Mouse (Mus musculus) embryonic facial prominence, embryonic 10.5 days (tissue): ENCODE measurements around the gene Uts2r. TPM values are rescaled to one million over a fixed set of nuclear protein-coding genes. Genes with fewer than 3 reads are reported as not detected.

Source experiments
- DNase-seq: peaks from one replicate; pipeline ENCODE4 v3.0.0-alpha.2; 2017; ENCODE audit warnings: low spot score
- H3K27ac ChIP-seq: fragments of 300-500 bp; sonication (generic); replicated peaks from 2 replicates; pipeline ENCODE4 v1.5.1; 2016; ENCODE audit warnings: mild to moderate bottlenecking
- H3K27me3 ChIP-seq: fragments of 300-500 bp; sonication (generic); replicated peaks from 2 replicates; pipeline ENCODE4 v1.6.1; 2016; ENCODE audit warnings: low read depth, mild to moderate bottlenecking; ENCODE audit not compliant: poor library complexity, severe bottlenecking
- H3K36me3 ChIP-seq: fragments of 300-500 bp; sonication (generic); replicated peaks from 2 replicates; pipeline ENCODE4 v1.6.1; 2016; ENCODE audit warnings: mild to moderate bottlenecking, moderate library complexity
- H3K4me1 ChIP-seq: fragments of 300-500 bp; sonication (generic); 2 replicates; pipeline ENCODE4 v1.6.1; 2016
- H3K4me3 ChIP-seq: fragments of 300-500 bp; sonication (generic); 2 replicates; pipeline ENCODE4 v1.5.1; 2016; ENCODE audit warnings: mild to moderate bottlenecking, moderate library complexity
- H3K9me3 ChIP-seq: fragments of 300-500 bp; sonication (generic); 2 replicates; pipeline ENCODE4 v1.6.1; 2016; ENCODE audit warnings: mild to moderate bottlenecking
- WGBS: fragments of 180-500 bp; shearing (Covaris S2); methylation state at CpG from one replicate; pipeline ENCODE4 v1.1.7; 2016; 5-methylcytosine and 5-hydroxymethylcytosine counted together
- polyA plus RNA-seq: library from polyadenylated mRNA; unstranded; fragments of >200 nt; fragmentation: Nextera tagmentation; extraction: Ambion mirVana; gene quantifications from 2 replicates; pipeline ENCODE4 v1.2.1, GENCODE M21; 2016

Uts2r gene
- polyA plus RNA-seq, 1 experiment from 2014 or later = not detected

DNA sequence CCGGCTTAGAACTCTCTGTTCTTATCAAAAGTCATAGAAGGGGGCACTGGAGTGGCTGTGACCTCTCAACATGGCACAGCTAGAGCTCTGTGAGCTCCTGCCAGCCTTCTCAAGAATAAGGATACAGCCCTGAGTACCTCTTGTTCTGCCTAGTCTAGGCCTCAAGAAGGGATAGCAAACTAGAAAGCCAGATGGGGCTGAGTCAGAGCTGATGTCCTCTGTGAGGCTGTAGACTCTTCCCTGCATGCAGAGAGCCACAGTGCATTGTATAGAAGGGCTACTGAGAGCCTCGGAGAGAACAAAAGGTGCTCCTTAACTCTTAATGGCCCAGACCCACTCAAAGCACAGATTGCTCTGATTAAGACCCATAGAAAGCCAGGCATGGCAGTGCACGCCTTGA lies 14.2 kb downstream of the Uts2r start:
- H3K27me3 ChIP-seq = no peaks in the 10 kb centered on the region
- peaks cover 32% of the 10 kb centered on the region for H3K4me1 ChIP-seq
- no peak overlapping the region for H3K27ac ChIP-seq
- no peaks in the 10 kb centered on the region for H3K9me3 ChIP-seq
- no peak overlapping the region for H3K4me3 ChIP-seq
- WGBS = 50% methylated on average over 3 of the region's 3 CpGs
- peaks cover 3% of the 10 kb centered on the region; the same call in 1 of the 2 replicates for H3K36me3 ChIP-seq
- DNase-seq = no peak

DNA sequence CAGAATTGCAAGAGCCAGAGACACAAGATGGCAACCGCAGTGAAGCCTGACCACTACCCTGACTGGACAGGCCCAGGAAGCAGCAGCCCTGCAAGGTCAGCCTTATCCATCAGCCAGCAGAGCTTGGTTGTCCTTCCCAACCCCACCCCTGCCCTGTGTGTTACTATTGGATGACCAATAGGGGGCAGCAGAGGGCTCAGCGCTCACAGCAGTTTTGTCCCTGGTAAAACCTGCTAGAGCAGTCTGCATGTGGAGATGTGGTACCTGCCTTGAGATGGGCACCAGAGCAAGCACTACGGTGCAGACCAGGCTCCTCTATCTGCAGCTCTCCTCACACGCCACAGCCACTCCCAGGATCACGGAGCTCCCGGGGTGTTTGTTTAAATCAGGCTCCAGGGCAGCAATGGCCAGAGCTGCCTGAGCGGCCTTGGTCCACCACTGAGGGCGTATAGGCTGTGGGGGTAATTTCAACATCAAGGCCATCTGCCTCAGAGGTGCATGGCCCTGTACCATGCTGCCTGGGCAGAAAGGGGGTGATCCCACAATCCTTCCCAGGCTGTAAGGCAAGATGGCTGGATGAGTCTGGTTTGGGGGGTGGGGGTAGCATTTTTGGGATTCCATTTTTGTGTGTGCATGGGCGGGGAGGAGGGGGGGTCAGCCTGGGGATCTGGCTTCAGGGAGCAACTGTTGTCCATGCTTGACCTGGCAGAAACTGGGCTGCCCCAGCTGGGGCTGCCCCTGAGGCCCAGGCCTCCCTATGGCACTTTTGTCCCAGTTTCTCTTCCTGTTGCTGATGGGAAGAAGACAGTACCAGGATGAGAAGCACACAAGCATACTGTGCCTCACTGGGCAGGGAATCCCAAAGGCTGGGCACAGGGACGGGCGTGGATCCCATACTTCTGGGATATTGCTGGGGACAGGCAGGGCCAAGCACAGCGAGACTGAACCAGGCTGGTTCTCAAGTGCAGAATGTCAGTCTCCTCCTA lies 16.5 kb downstream of the Uts2r start:
- peak; percentile 71 for DNase-seq
- no peaks in the 10 kb centered on the region for H3K9me3 ChIP-seq
- H3K4me1 ChIP-seq = peaks cover 30% of the 10 kb centered on the region
- 53% methylated on average over 12 of the region's 12 CpGs for WGBS
- no peaks in the 10 kb centered on the region for H3K27me3 ChIP-seq
- peaks cover 8% of the 10 kb centered on the region for H3K36me3 ChIP-seq
- H3K27ac ChIP-seq = peak overlapping the region; percentile 1
- H3K4me3 ChIP-seq = no peak overlapping the region

DNA sequence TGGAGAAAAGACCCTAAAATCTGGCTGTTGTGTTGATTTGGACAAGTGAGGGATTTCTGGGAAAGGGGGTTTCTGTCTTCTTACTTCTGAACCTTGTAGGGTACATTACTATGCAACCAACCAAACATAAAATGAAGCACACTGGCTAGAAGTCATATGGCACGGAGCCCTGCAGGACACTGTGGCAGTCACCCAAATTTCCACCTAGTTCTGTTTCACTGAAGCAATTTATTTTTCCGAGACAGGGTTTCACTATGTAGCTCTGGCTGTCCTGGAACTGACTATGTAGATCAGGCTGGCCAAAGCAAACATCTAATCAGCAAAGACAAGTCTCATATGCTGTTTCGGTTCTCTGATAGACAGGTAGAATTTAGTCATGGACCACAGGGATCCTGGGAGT lies 29.6 kb downstream of the Uts2r start:
- DNase-seq = no peak
- Histone ChIP-seq H3K27me3 (no peaks in the 10 kb centered on the region), H3K4me3 (no peak overlapping the region), H3K4me1 (no peaks in the 10 kb centered on the region), H3K36me3 (peaks cover 4% of the 10 kb centered on the region; the same call in 1 of the 2 replicates), H3K27ac (no peak overlapping the region), H3K9me3 (no peaks in the 10 kb centered on the region)
- 87% methylated on average over 3 of the region's 3 CpGs for WGBS

GRCm38 (mm10) chr11:121192742-121193141 lies 32.7 kb downstream of the Uts2r start:
- H3K4me3 ChIP-seq = no peak overlapping the region
- H3K36me3 ChIP-seq = peaks cover 8% of the 10 kb centered on the region; the same call in 1 of the 2 replicates
- no peaks in the 10 kb centered on the region for H3K4me1 ChIP-seq
- no peak for DNase-seq
- H3K27me3 ChIP-seq = no peaks in the 10 kb centered on the region
- no peak overlapping the region for H3K27ac ChIP-seq
- WGBS = 75% methylated on average over 2 of the region's 2 CpGs
- H3K9me3 ChIP-seq = no peaks in the 10 kb centered on the region

DNA sequence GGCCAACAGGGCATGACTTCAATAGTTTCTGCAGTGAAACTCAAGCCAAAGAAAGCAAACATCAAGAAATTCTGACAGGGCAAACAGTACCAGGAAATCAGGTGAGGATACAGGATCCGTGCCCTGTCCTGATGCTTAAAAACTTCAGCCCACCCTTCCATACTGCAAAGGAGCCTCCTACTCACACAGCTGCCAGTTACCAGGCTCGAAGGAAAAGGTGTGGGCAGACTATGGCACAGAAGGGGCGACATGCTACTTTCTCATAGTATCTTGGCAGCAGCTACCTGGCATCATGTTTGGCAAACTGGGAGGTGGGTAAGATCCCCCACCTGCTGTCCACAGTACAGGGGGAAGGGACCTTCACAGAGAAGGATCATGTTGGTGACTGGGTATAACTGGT lies 33.3 kb downstream of the Uts2r start:
- WGBS = 79% methylated on average over 3 of the region's 3 CpGs
- no peak overlapping the region for H3K27ac ChIP-seq
- no peaks in the 10 kb centered on the region for H3K4me1 ChIP-seq
- H3K4me3 ChIP-seq = no peak overlapping the region
- H3K27me3 ChIP-seq = no peaks in the 10 kb centered on the region
- peaks cover 8% of the 10 kb centered on the region; the same call in 1 of the 2 replicates for H3K36me3 ChIP-seq
- no peaks in the 10 kb centered on the region for H3K9me3 ChIP-seq
- DNase-seq = no peak

- Histone ChIP-seq H3K27ac (no peak overlapping the region), H3K4me1 (peaks cover 4% of the 10 kb centered on the region), H3K9me3 (no peaks in the 10 kb centered on the region), H3K4me3 (no peak overlapping the region), H3K27me3 (no peaks in the 10 kb centered on the region), H3K36me3 (0 out of 2 replicates have a peak, but pooled peaks cover 10% of the 10 kb centered on the region)
- DNase-seq = no peak
- 58% methylated on average over 2 of the region's 2 CpGs for WGBS
These were observed 38.6 kb downstream of the Uts2r start for GRCm38 (mm10) chr11:121198622-121199021.

DNA sequence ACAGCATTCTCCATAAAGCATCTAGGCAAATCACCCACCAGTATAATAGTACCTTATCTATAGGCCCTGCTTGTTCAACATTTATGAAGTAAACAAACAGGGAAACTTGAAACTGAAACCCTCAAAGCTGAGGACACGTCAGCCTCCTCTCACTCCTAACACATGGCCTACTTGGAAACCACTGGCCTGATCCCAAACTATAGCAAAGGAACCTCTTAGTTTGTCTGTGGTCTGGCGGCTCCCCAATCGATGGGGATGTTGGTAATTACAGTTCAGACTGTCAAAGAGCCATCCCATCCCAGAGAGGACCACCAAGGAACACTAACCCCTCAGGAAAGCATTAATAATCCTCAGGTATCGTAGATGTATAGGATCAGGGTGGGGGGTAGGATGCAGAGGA lies 39.8 kb downstream of the Uts2r start:
- Histone ChIP-seq H3K27ac (no peak overlapping the region), H3K4me1 (peaks cover 11% of the 10 kb centered on the region), H3K9me3 (no peaks in the 10 kb centered on the region), H3K4me3 (no peak overlapping the region), H3K27me3 (no peaks in the 10 kb centered on the region), H3K36me3 (0 out of 2 replicates have a peak, but pooled peaks cover 10% of the 10 kb centered on the region)
- no peak for DNase-seq
- WGBS = 80% methylated on average over 4 of the region's 4 CpGs

GRCm38 (mm10) chr11:121200781-121201180 lies 40.7 kb downstream of the Uts2r start:
- Histone ChIP-seq H3K27ac (no peak overlapping the region), H3K27me3 (no peaks in the 10 kb centered on the region)

GRCm38 (mm10) chr11:121201436-121202198 lies 41.5 kb downstream of the Uts2r start:
- H3K9me3 ChIP-seq = no peaks in the 10 kb centered on the region
- no peak overlapping the region for H3K4me3 ChIP-seq
- no peak overlapping the region for H3K27ac ChIP-seq
- 0 out of 2 replicates have a peak, but pooled peaks cover 3% of the 10 kb centered on the region for H3K36me3 ChIP-seq
- peak; percentile 34 for DNase-seq
- H3K27me3 ChIP-seq = no peaks in the 10 kb centered on the region
- peaks cover 17% of the 10 kb centered on the region for H3K4me1 ChIP-seq
- 74% methylated on average over 11 of the region's 11 CpGs for WGBS

More at GRCm38 (mm10) chr11:121200781-121201180, 40.7 kb downstream of the Uts2r start:
- Histone ChIP-seq H3K36me3 (0 out of 2 replicates have a peak, but pooled peaks cover 9% of the 10 kb centered on the region), H3K4me1 (peaks cover 17% of the 10 kb centered on the region), H3K4me3 (no peak overlapping the region), H3K9me3 (no peaks in the 10 kb centered on the region)
- no peak for DNase-seq
- 94% methylated on average over 6 of the region's 6 CpGs for WGBS

DNA sequence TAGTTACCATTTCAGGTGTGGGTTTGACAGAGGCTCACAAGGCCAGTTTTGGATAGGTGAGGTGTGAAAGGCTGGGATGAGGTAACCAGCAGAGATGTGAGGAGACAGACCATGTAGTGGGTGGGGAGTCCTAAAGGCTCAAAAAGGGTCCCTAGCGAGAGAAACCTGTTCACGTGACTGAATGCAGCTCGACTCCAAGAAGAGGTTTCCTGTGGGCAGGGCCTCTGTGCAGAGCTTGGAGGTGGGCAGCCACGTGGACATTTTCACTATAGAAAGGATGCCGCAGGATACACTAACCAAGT lies 43.7 kb downstream of the Uts2r start:
- H3K27me3 ChIP-seq = no peaks in the 10 kb centered on the region
- peak overlapping the region; percentile 95 for H3K27ac ChIP-seq
- H3K4me3 ChIP-seq = peak overlapping the region; percentile 81
- peaks cover 17% of the 10 kb centered on the region for H3K36me3 ChIP-seq
- 0% methylated on average over 5 of the region's 5 CpGs for WGBS
- DNase-seq = no peak
- H3K4me1 ChIP-seq = peaks cover 17% of the 10 kb centered on the region
- no peaks in the 10 kb centered on the region for H3K9me3 ChIP-seq

GRCm38 (mm10) chr11:121204161-121205006 lies 44.3 kb downstream of the Uts2r start, which contains the start of the genes Hexdc and Ogfod3:
TSS of gene Hexdc (plus strand) at chr11:121204433.
TSS of gene Ogfod3 (minus strand) at chr11:121204711.
- no peaks in the 10 kb centered on the region for H3K27me3 ChIP-seq
- H3K27ac ChIP-seq = peak within 1 kb of the TSS; percentile 95
- H3K36me3 ChIP-seq = peaks cover 22% of the 10 kb centered on the region
- under 1% methylated on average over 70 of the region's 70 CpGs for WGBS
- H3K4me3 ChIP-seq = peak within 1 kb of the TSS; percentile 81
- peak; percentile 98 for DNase-seq
- peaks cover 17% of the 10 kb centered on the region for H3K4me1 ChIP-seq
- H3K9me3 ChIP-seq = no peaks in the 10 kb centered on the region
